Mouse (Mus musculus) T-helper 2 cell (primary cell): ENCODE measurements at regions not wholly inside any gene's neighbourhood (a gene's known extent, or its start where the extent isn't known, plus 50 kb on each side); places are given as distances from the start of the nearest gene placed in this dataset.

Experiments used
- in situ Hi-C: fragments of 300-600 bp; cut with MboI, MseI; formaldehyde crosslinking; loops from one replicate; pipeline ENCODE4 v1.15.1; 2025; ENCODE audit warnings: high pct_unique_total_duplicates

GRCm38 (mm10) chr2:170294657-170295056 is 133.0 kb downstream of the Bcas1 start:
- in situ Hi-C loops, result no loop called here

- in situ Hi-C loops, result no loop called here
These were observed 135.6 kb downstream of the Bcas1 start for GRCm38 (mm10) chr2:170291841-170292655.

GRCm38 (mm10) chr2:170289378-170289960 is 138.2 kb downstream of the Bcas1 start:
- in situ Hi-C loops, result no loop called here

GRCm38 (mm10) chr2:170288787-170289186 is 138.9 kb downstream of the Bcas1 start:
- in situ Hi-C loops, result no loop called here

- in situ Hi-C loops, result no loop called here
These were observed 139.4 kb downstream of the Bcas1 start for GRCm38 (mm10) chr2:170288196-170288595.

- in situ Hi-C loops, result no loop called here
These were observed 139.5 kb upstream of the Zfp217 start for GRCm38 (mm10) chr2:170287301-170287885.

GRCm38 (mm10) chr2:170286773-170287172 is 138.9 kb upstream of the Zfp217 start:
- in situ Hi-C loops, result no loop called here

GRCm38 (mm10) chr2:170282463-170282862 is 134.6 kb upstream of the Zfp217 start:
- in situ Hi-C loops, result no loop called here

GRCm38 (mm10) chr2:170281311-170282008 is 133.6 kb upstream of the Zfp217 start:
- in situ Hi-C loops, result no loop called here

- in situ Hi-C loops, result no loop called here
These were observed 132.8 kb upstream of the Zfp217 start for GRCm38 (mm10) chr2:170280733-170281132.

- in situ Hi-C loops, result no loop called here
These were observed 130.0 kb upstream of the Zfp217 start for GRCm38 (mm10) chr2:170277896-170278295.

- in situ Hi-C loops, result no loop called here
These were observed 129.4 kb upstream of the Zfp217 start for GRCm38 (mm10) chr2:170277182-170277767.

- in situ Hi-C loops, result no loop called here
These were observed 127.8 kb upstream of the Zfp217 start for GRCm38 (mm10) chr2:170275687-170276086.

- in situ Hi-C loops, result no loop called here
These were observed 122.1 kb upstream of the Zfp217 start for GRCm38 (mm10) chr2:170269926-170270577.

GRCm38 (mm10) chr2:170268080-170268479 is 120.2 kb upstream of the Zfp217 start:
- in situ Hi-C loops, result no loop called here

- in situ Hi-C loops, result no loop called here
These were observed 119.2 kb upstream of the Zfp217 start for GRCm38 (mm10) chr2:170267152-170267551.

- in situ Hi-C loops, result no loop called here
These were observed 118.7 kb upstream of the Zfp217 start for GRCm38 (mm10) chr2:170266407-170267101.

- in situ Hi-C loops, result no loop called here
These were observed 115.7 kb upstream of the Zfp217 start for GRCm38 (mm10) chr2:170263594-170263993.

- in situ Hi-C loops, result no loop called here
These were observed 113.3 kb upstream of the Zfp217 start for GRCm38 (mm10) chr2:170261191-170261590.

- in situ Hi-C loops, result no loop called here
These were observed 112.0 kb upstream of the Zfp217 start for GRCm38 (mm10) chr2:170259662-170260457.
